Mouse (Mus musculus) gastrocnemius, adult 2 months (tissue): Measurements from ENCODE around the gene Gm11563. TPM values are rescaled to one million over a fixed set of nuclear protein-coding genes. Genes with fewer than 3 reads are reported as not detected.
"Not testable (repeated sequence)": the region's sequence is repeated elsewhere in the genome, so short reads cannot be mapped to it uniquely, and the experiment has no call there.

ENCODE experiments used
- DNase-seq: peaks from one replicate; pipeline ENCODE4 v3.0.0; 2022
- H3K27ac ChIP-seq: fragments of 200-600 bp; 2 replicates; pipeline ENCODE4 v1.8.1; 2022; ENCODE audit warnings: mild to moderate bottlenecking
- H3K4me3 ChIP-seq: fragments of 200-600 bp; 2 replicates; pipeline ENCODE4 v1.8.1; 2022; ENCODE audit warnings: mild to moderate bottlenecking, moderate library complexity
- CTCF ChIP-seq: fragments of 200-600 bp; IDR thresholded peaks from 2 replicates; pipeline ENCODE4 v1.8.1; 2022; ENCODE audit warnings: antibody characterized with exemption, mild to moderate bottlenecking, moderate library complexity
- intact Hi-C: fragments of 180-260 bp; cut with DNase I; formaldehyde crosslinking; loops from one replicate; pipeline ENCODE4 v1.15.1; 2025
- long read RNA-seq, 2 experiments: library from polyadenylated mRNA; stranded (forward); transcript quantifications; one replicate each; pipeline ENCODE4 v2.0.0; 2021
- total RNA-seq, 2 experiments: library from RNA; stranded (reverse); gene quantifications; 2 replicates each; pipeline ENCODE4 v1.2.3; 2021

Gene Gm11563
- not detected for total RNA-seq
- long read RNA-seq, experiment 1, result 0 reads
- long read RNA-seq, experiment 2, result 0 reads

GRCm38 (mm10) chr11:99658467-99659010 lies at the start of gene Gm11563:
Gm11563 (minus strand) TSS chr11:99658960.
- intact Hi-C loops, H3K4me3 ChIP-seq, DNase-seq, H3K27ac ChIP-seq: not testable (repeated sequence)

GRCm38 (mm10) chr11:99690463-99690862 lies 31.7 kb upstream of the Gm11563 start, which contains the start of gene Gm14190:
Gm14190 (minus strand) TSS chr11:99690740.
- intact Hi-C loops, result no loop called here
- no peak for TF ChIP-seq CTCF
- Histone ChIP-seq H3K27ac (no peak within 1 kb of the TSS), H3K4me3 (no peak within 1 kb of the TSS)
- no peak for DNase-seq

DNA sequence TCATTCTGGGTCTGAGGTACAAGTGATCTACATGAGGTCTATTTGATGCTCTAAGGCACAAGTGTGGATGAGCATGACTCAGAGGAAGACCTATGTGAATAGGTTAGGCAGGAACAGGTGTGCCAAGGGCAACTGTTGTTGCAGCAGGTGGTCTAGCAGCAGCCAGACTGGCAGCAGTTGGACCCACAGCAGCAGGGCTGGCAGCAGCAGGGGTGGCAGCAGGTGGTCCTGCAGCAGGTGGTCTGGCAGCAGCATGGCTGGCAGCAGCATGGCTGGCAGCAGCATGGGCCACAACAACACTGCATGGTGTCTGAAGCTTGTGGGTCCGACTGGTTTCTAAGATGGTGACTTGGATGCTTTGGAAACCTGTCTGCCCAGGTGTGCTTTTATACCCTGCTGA lies 26.5 kb upstream of the Gm11563 start:
- H3K4me3 ChIP-seq, DNase-seq, H3K27ac ChIP-seq: not testable (repeated sequence)
- intact Hi-C loops, result loop anchor here (2.0 kb wide), 1 partner anchor 40 kb away; no protein-coding TSS in a partner anchor

DNA sequence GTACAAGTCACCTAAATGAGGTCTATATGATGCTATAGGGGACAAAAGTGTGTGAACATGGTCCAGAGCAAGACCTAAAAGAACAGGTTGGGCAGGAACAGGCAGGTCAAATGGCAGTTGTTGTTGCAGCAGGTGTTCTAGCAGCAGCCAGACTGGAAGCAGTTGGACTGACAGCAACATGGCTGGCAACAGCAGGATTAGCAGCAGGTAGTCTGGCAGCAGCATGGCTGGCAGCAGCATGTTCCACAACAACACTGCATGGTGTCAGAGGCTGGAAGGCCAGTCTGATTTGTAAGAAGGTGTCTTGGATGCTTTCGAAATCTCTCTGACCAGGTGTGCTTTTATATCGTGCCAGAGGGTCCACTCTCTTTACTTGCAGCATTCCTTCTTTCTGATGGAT lies 24.7 kb upstream of the Gm11563 start:
- DNase-seq, result no peak
- intact Hi-C loops, result no loop called here
- no peak overlapping the region for H3K4me3 ChIP-seq
- H3K27ac ChIP-seq, result no peak overlapping the region
- TF ChIP-seq CTCF, result no peak

DNA sequence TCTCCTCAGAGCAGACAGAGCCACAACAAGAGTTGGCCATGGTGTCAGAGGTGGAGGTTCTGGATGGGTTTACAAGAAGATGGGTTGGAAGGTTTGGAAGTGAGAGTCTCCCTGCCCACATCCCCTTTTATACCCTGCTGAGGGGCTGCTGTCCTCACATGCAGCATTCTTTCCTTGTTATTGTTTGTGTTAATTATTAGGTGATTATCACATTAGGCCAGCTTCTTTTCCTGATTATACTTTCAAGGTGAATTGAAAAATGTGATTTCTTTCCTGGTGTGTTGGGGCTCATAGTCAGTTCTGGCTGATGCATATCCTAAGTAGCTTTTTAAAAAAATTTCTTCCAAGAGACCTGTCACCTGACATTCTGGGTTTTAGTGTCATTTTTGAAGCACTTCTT lies 7.1 kb upstream of the Gm11563 start, which contains the start of gene Krtap4-6:
Krtap4-6 (minus strand) TSS at position 101 of the 400 bp plus-strand sequence.
- no peak within 1 kb of the TSS for H3K27ac ChIP-seq
- H3K4me3 ChIP-seq, result no peak within 1 kb of the TSS
- no peak for TF ChIP-seq CTCF
- intact Hi-C loops, result no loop called here
- no peak for DNase-seq

- DNase-seq, result no peak
- no peak for TF ChIP-seq CTCF
- intact Hi-C loops, result no loop called here
These were observed 4.0 kb upstream of the Gm11563 start for GRCm38 (mm10) chr11:99662802-99663201.

DNA sequence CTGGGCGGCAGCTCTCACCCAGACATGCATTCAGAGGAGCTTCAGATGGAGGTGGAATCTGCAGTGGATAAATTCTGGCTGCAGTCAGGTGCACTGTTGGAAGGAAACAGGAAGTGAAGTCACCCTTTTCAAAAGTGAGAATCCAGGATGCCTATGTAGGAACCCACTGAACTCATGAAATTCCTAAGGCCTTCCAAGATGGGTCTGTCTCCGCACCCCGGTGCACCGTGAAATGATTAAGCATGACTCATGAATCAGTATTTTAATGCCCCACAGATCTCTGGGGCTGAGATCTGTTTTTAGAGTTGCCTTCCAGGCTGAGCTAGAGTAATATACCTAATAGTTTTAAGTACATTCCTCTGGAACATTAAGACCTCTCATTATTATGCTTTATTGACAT lies 496 bp upstream of the Gm11563 start:
- H3K27ac ChIP-seq, result no peak overlapping the region
- no peak for DNase-seq
- no peak overlapping the region for H3K4me3 ChIP-seq
- TF ChIP-seq CTCF, result no peak
- intact Hi-C loops, result no loop called here

More at GRCm38 (mm10) chr11:99662802-99663201, 4.0 kb upstream of the Gm11563 start:
- H3K4me3 ChIP-seq, result no peak overlapping the region
- H3K27ac ChIP-seq, result no peak overlapping the region

DNA sequence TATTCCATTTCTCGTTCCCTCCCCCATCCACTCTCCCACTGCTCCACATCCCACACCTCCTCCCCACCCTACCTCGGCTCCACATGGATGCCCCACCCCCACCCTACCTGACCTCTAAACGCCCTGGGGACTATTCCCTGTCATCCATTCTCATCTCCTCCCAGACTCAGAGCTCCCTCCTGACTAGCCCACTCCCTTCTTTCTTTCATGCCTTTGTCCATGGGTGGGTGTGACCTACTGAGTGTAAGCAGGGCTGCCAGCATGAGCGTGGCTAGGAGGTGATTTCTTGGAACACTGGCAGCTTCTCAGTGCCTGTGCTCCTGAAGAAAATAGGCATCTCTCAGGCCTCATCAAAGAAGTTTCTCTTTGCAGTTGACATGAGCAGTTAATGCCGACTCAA lies 1.7 kb downstream of the Gm11563 start:
- no peak for TF ChIP-seq CTCF
- H3K4me3 ChIP-seq, result no peak overlapping the region
- no peak overlapping the region for H3K27ac ChIP-seq
- intact Hi-C loops, result no loop called here
- no peak for DNase-seq

GRCm38 (mm10) chr11:99650136-99650535 lies 8.6 kb downstream of the Gm11563 start, which contains the start of gene Gm11555:
Gm11555 (minus strand) TSS chr11:99650236.
- no peak within 1 kb of the TSS for H3K4me3 ChIP-seq
- no peak for TF ChIP-seq CTCF
- no peak for DNase-seq
- intact Hi-C loops, result no loop called here
- no peak within 1 kb of the TSS for H3K27ac ChIP-seq

- peak; percentile 19 for DNase-seq
- Histone ChIP-seq H3K27ac (no peak overlapping the region), H3K4me3 (no peak overlapping the region; the same call in 1 of the 2 replicates)
- no peak for TF ChIP-seq CTCF
- intact Hi-C loops, result no loop called here
These were observed 12.3 kb downstream of the Gm11563 start for GRCm38 (mm10) chr11:99646444-99646843.

DNA sequence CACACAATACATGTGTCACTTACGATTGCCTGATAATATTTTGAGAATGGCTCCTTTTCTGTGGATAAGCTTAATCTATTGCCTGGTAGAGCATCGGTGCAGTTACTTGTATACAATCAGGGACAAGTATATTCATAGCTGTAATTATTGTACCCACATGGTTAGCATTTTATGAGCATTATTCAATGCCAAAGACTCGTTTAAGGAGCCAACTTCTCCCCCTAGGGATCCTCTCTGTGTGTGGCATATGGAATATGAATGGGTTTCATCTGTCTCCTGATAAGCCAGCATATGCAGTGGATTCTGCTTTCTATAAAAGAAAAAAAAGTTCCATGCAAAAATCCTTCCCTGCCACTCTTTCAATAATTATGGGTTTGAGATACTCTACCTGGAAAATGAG lies 14.4 kb downstream of the Gm11563 start:
- intact Hi-C loops, result no loop called here
- DNase-seq, result no peak
- TF ChIP-seq CTCF, result no peak

DNA sequence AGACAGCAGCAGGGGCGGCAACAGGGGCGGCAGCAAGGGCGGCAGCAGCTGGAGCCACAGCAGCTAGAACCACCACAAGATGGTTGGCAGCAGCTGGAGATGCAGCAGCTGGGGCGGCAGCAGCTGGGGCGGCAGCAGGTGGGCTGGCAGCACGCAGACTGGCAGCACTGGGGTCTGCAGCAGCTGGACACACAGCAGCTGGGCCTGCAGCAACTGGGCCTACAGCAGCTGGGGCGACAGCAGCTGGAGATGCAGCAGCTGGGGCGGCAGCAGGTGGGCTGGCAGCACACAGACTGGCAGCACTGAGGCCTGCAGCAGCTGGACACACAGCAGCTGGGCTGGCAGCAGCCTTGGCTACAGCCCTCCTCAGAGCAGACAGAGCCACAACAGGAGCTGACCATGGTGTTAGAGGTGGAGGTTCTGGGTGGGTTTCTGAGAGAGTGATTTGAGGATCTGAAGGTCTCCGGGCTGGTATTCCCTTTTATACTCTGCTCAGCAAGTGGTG lies 15.1 kb downstream of the Gm11563 start, which contains the start of gene Krtap4-7:
Krtap4-7 (minus strand) TSS at position 455 of the 505 bp plus-strand sequence.
- DNase-seq, H3K27ac ChIP-seq, H3K4me3 ChIP-seq, intact Hi-C loops: not testable (repeated sequence)

More for the DNA sequence above, 14.4 kb downstream of the Gm11563 start:
- Histone ChIP-seq H3K27ac (no peak overlapping the region), H3K4me3 (no peak overlapping the region)

DNA sequence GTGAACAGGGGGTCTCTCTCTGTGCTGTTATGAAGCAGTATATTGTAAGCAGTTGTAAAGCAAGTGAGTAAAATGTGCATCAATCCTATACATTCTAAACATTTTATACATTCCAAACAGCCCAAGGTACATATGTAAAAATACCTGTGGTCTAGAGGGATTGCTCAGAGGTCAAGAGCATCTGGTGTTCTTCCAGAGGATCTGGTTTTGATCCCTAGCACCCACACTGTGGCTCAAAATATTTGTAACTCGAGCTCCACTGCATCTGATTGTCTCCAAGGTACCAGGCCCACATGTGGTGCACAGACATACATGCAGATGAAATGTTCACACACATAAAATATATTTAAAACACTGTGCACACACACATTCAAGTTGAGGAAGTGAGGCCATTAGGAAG lies 17.8 kb downstream of the Gm11563 start:
- Histone ChIP-seq H3K27ac (no peak overlapping the region), H3K4me3 (no peak overlapping the region)
- no peak for TF ChIP-seq CTCF
- intact Hi-C loops, result no loop called here
- no peak for DNase-seq

GRCm38 (mm10) chr11:99637086-99637485 lies 21.7 kb downstream of the Gm11563 start:
- intact Hi-C loops, result no loop called here
- no peak overlapping the region for H3K4me3 ChIP-seq
- TF ChIP-seq CTCF, result no peak

More at GRCm38 (mm10) chr11:99637086-99637485, 21.7 kb downstream of the Gm11563 start:
- H3K27ac ChIP-seq, result no peak overlapping the region
- DNase-seq, result no peak
